Mouse (Mus musculus): ENCODE measurements around the gene Arl6ip5.

DNA sequence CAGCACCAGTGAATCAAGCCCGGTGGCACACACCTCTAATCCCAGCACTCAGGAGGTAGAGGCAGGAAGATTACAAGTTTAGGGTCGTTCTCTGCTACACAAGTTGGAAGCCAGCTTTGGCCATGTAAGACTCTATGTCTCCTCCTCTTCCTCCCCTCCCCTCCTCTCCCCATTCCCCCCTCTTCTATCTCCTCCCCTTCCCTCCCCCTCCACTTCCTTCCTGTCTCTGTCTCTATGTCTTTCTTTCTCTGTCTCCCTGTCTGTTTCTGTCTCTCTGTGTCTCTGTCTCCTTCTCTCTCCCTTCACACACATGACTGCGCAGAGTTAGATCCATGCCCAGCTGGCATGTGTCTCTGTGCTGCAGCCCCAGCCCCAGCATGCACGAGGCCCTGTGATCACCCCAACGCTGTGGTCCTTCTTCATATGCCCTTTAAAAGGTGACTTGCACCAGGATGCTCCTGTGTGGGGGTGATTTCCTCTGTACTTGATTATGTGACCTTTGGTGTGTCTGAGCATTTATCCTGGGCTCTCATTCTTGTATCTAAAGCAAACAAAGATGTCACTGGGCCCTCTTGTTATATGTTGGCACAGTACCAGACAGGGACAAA lies 66.5 kb downstream of the Arl6ip5 start:
- no peak for TF ChIP-seq CTCF (conservative IDR thresholded peaks at IDR 0.05; ENCODE audit: insufficient read depth, insufficient read length, low read depth, low read length)
- no peak for TF ChIP-seq POLR2A (IDR thresholded peaks at IDR 0.05; ENCODE audit: low read depth, low read length)
